Mouse (Mus musculus) retina, embryonic 14.5 days (tissue): Measurements from ENCODE around the gene Dnaaf2.
A peak's percentile ranks its signal among the peaks of the same experiment; 100 is the strongest.
"Not testable (repeated sequence)": the region's sequence is repeated elsewhere in the genome, so short reads cannot be mapped to it uniquely, and the experiment has no call there.

Experiments used
- DNase-seq: peaks from one replicate; pipeline ENCODE4 v3.0.0-alpha.2; 2015; ENCODE audit warnings: low spot score

Gene Dnaaf2

DNA sequence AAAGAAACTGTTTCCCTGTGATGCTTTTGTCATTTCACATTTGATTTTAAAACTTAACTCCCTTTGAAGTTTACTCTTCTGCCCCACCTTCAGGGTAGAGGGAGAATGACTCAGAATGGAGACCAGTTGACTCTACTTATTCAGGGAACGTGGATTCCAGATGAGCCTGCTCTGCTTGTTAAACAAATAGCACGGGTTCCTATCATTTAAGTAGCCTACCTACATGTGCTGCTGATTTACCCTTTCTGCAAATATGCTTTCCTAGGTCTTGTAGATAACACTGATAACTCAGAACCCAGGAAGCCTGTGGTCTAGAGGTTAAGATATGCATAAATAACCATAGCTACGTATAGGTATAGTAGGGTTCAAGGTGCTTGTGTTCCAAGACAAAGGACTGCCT lies 33.3 kb downstream of the Dnaaf2 start:
- DNase-seq, result no peak

DNA sequence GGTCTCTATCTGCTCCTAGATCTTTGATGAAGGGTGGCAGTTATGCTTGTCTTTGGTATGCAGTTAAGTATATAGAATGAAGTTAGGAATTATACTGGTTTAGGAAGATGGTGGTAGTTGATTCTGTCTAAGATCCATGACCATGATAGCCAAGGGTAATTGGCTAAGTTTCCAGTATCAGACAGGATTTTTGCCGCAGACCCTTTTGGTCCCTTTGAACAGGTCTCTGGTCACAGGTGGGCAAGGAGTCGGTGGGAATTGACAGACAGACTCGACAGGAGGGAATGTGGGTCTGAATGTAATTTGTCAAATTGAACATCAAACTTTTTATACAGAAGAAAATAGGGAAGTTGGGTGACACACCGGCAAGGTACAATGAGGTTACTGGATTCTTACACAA lies 34.6 kb downstream of the Dnaaf2 start:
- DNase-seq, result not testable (repeated sequence)

- DNase-seq, result not testable (repeated sequence)
These were observed 37.6 kb downstream of the Dnaaf2 start for GRCm38 (mm10) chr12:69160677-69161076.

- DNase-seq, result peak; percentile 78
These were observed 38.7 kb downstream of the Dnaaf2 start for GRCm38 (mm10) chr12:69159578-69159940.

DNA sequence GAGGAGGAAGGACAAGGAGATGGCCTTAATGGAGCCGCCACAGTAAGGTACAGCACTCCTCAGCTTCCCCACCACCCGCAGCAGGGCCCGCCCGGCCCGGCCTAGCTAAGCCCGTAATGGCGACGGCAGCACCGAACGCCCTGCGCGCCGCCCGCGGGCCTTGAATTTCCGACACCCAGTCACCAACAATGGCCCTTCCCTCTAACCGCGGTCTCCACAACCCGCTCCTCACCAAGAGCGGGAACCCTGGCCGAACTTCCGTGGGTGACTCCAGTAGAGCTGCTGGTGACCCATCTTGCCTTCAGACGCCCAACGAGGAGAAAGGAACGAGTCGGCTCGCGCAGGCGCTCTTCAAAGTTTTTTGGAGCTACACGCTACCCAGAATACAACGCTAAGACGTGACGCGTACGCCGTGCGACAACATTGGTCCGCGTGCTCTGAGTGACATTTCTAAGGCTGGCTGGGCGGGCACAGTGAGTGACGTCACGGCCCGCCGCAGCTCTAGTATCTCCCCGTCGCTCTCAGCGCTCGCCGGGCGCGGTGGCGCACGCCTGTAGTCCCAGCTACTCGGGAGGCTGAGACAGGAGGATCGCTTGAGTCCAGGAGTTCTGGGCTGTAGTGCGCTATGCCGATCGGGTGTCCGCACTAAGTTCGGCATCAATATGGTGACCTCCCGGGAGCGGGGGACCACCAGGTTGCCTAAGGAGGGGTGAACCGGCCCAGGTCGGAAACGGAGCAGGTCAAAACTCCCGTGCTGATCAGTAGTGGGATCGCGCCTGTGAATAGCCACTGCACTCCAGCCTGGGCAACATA lies 39.3 kb downstream of the Dnaaf2 start, which contains the start of gene Rps29:
Rps29 (minus strand) TSS at position 422 of the 813 bp plus-strand sequence.
- DNase-seq, result peak; percentile 100

- DNase-seq, result peak; percentile 43
These were observed 39.9 kb downstream of the Dnaaf2 start for GRCm38 (mm10) chr12:69158366-69158764.

DNA sequence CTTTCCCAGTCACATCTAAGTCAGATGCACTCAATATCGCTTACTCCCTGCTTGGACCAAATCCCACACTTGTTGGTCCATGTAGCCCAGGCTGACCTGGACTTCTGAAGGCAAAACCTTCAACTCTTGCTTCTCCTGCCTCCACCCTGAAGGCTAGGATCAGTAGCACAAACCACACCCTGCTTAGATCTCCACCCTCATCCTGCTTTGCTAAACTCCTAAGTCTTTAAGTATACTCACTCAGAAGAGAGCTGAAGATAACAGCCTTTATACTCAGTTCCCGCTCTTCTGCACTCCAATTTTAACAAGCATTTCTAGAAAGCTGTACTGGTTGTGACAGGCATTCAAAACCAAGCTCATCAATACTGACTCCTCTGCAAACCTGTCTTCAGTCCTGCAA lies 41.1 kb downstream of the Dnaaf2 start:
- no peak for DNase-seq

DNA sequence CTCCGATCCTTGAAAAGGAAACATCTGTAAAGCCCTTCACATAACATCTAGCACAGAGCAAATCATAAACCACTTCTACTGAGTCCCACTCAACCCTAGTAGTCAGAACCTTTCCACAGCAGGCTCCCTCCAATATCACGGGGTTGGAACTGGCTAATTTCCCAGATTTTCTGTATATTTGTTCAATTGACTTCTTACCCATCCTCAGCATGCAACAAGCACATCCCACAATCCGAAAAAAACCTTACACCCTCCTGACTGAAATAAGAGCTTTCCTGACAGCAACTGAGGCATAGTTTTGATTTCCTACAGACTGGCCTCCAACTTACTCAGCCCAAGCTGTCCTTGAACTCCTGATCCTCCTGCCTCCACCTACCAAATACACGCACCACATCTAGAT lies 41.8 kb downstream of the Dnaaf2 start:
- no peak for DNase-seq

DNA sequence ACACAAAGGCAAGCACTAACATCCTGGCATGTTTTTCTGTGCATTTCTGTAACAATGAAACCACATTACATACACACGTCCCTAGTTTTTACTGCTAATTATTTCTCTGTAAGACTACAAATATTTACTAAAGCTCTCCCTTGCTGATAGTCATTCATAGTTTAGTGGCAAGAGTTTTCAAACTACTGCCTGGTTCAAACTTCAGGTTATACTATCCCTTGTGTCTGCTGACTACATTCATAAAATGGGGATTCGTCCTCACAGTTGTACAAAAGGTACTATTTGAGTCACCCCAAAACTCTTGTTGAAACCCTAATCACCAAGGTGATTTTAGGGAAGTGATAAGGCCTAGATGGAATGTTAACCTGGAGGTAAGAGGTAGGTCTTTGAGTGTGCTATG lies 42.3 kb downstream of the Dnaaf2 start:
- DNase-seq, result no peak

DNA sequence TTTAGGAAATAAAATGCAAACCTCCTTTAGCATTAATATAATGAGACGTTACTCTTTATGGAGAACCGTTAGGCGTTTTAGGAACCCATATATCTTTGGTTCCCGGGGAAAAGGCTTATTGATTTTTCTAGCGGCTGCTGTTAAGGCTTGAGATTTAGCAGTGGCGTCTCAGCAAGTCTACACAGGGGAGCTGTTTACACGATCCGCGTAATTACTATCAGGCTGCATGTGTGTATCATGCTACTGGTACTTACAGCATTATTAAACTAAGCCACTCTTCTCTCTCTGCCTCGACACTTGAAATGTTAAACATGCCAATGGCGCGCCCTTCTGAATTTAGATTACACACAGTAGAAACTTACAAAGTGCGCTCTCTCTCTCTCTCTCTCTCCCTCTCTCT lies 48.2 kb downstream of the Dnaaf2 start:
- no peak for DNase-seq

- DNase-seq, result no peak
These were observed 51.0 kb downstream of the Dnaaf2 start for GRCm38 (mm10) chr12:69147166-69147735.

DNA sequence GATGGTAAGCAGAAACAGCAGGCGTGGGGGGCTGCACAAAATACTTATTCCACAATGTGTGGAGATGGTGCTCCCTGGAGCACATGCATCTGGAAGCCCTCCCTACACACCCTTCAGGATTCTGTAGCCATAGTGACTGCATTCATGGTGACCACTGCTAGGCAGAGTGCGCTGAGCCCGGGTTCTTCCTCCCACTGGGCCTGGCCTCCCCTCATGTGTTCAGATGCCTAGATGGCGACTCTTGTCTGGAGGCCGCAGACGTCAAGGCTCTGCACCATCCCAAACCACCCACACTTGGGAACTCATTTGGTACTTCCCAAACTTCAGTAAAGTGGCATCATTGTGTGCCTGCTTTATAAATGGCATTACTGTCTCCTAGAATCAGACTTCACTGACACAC lies 54.8 kb downstream of the Dnaaf2 start:
- DNase-seq, result no peak

- DNase-seq, result no peak
These were observed 58.4 kb downstream of the Dnaaf2 start for GRCm38 (mm10) chr12:69139841-69140240.

- no peak for DNase-seq
These were observed 59.0 kb downstream of the Dnaaf2 start for GRCm38 (mm10) chr12:69139201-69139600.
